Mouse (Mus musculus): ENCODE measurements around the gene Ttll12.

DNA sequence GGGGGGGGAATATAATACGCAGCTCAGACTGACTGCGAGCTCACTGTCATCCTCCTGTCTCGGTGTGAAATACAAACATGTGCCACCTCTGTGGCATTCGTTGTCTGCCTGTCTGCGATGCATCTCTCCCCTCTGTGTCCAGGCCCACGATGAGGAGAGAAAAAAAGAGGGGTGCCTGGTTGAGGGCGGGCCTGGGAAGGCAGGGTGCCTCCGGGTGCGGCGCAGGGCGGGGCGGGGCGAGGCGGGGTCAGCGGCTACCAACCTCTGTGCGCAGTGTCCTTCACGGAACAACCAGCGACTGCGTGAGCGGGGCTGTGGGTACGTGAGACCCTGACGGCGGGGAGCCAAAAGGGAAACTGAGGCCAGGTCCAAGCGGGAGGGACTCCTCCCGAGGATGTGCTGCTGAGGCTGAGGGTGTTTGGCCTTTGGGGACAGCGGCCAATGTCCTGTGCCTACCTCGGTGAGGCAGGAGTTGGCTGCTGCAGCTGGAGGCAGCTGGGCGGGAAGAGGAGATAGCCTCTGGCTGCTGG, 31.6 kb downstream of the Ttll12 start, which contains the start of the genes Tspo and Mcat:
- TF ChIP-seq CTCF (IDR thresholded peaks at IDR 0.05; ENCODE audit: low read depth) (no peak), EP300 (IDR thresholded peaks at IDR 0.05; ENCODE audit: low read depth) (no peak)

Measured in liver, embryonic 14.5 days (tissue).